In genomic region chr12:102242076-102242722, GRCm38 (mm10) we compare ENCODE assay signal across 8 mouse cellular contexts. TPM values are rescaled to one million over a fixed set of nuclear protein-coding genes. Genes with fewer than 3 reads are reported as not detected.
DNase-seq lines count a peak whose midpoint lies in the region; ATAC-seq and TF ChIP-seq lines count a peak whose summit lies in the region.
"Had no signal": no experiment of that assay in that cellular context is flagged by ENCODE, and none has a peak within 500 bp of the region (broad histone marks: within the 10 kb centered on the region; RNA-seq: fewer than 3 reads in every experiment).

No protein-coding gene starts in this region.

- ATAC-seq in limb, embryonic 14.5 days (ENCODE audit: low FRiP score, low read depth) = 0 out of 2 replicates have a peak, but pooled peaks have one; percentile 23
- no peak for ATAC-seq in embryonic facial prominence, embryonic 14.5 days (ENCODE audit: low read depth)
- ATAC-seq in midbrain, postnatal 0 days (ENCODE audit: low FRiP score) = peak; percentile 67

- H3K4me3 ChIP-seq in limb, embryonic 14.5 days (replicated peaks; ENCODE audit: low read length) = no peak overlapping the region
- H3K4me3 ChIP-seq in limb, embryonic 10.5 days = no peak overlapping the region
- no peak overlapping the region for H3K4me3 ChIP-seq in embryonic facial prominence, embryonic 14.5 days (ENCODE audit: low read depth, low read length)
- no peak overlapping the region for H3K4me3 ChIP-seq in midbrain, postnatal 0 days (ENCODE audit: low read depth, low read length)
- H3K4me3 ChIP-seq: neural tube, embryonic 12.5 days had no signal

- DNase-seq in limb, embryonic 14.5 days (ENCODE audit: low spot score) = no peak
- DNase-seq in limb, embryonic 10.5 days (ENCODE audit: low spot score) = no peak
- DNase-seq in embryonic facial prominence, embryonic 14.5 days (ENCODE audit: low spot score) = peak; percentile 16
- DNase-seq in heart, postnatal 10 days = peak; percentile 41 to 52
- peak; percentile 29 for DNase-seq in midbrain, postnatal 0 days (ENCODE audit: low spot score)
- no peak for DNase-seq in thymus, postnatal 0 days (ENCODE audit: low spot score)
- no peak for DNase-seq in left cerebral cortex, adult 9 months (ENCODE audit: low spot score in 2 of 2)

- H3K9ac ChIP-seq in limb, embryonic 14.5 days (ENCODE audit: low read depth, low read length, severe bottlenecking) = no peak overlapping the region
- no peak overlapping the region for H3K9ac ChIP-seq in embryonic facial prominence, embryonic 14.5 days (ENCODE audit: low read depth, low read length)
- no peak overlapping the region for H3K9ac ChIP-seq in midbrain, postnatal 0 days (replicated peaks; ENCODE audit: low read length, poor library complexity, severe bottlenecking)
- H3K9ac ChIP-seq: neural tube, embryonic 12.5 days had no signal

- no peak for TF ChIP-seq CTCF in midbrain, postnatal 0 days (IDR thresholded peaks at IDR 0.05)

- H3K36me3 ChIP-seq in limb, embryonic 14.5 days (ENCODE audit: control insufficient read depth, insufficient read depth, low read length) = no peaks in the 10 kb centered on the region
- no peaks in the 10 kb centered on the region for H3K36me3 ChIP-seq in limb, embryonic 10.5 days
- no peaks in the 10 kb centered on the region for H3K36me3 ChIP-seq in embryonic facial prominence, embryonic 14.5 days (ENCODE audit: control insufficient read depth, insufficient read depth, low read length)
- no peaks in the 10 kb centered on the region for H3K36me3 ChIP-seq in midbrain, postnatal 0 days (ENCODE audit: insufficient read depth, low read length)
- H3K36me3 ChIP-seq: neural tube, embryonic 12.5 days had no signal

- H3K4me2 ChIP-seq in limb, embryonic 14.5 days (replicated peaks; ENCODE audit: low read depth, low read length, severe bottlenecking) = no peak overlapping the region
- H3K4me2 ChIP-seq in embryonic facial prominence, embryonic 14.5 days (ENCODE audit: low read depth, low read length) = no peak overlapping the region
- no peak overlapping the region for H3K4me2 ChIP-seq in midbrain, postnatal 0 days (ENCODE audit: low read depth, low read length, poor library complexity, severe bottlenecking)
- H3K4me2 ChIP-seq: neural tube, embryonic 12.5 days had no signal

- no peaks in the 10 kb centered on the region for H3K9me3 ChIP-seq in limb, embryonic 14.5 days (ENCODE audit: control insufficient read depth, low read length)
- no peaks in the 10 kb centered on the region for H3K9me3 ChIP-seq in limb, embryonic 10.5 days (replicated peaks)
- no peaks in the 10 kb centered on the region for H3K9me3 ChIP-seq in embryonic facial prominence, embryonic 14.5 days (ENCODE audit: control insufficient read depth, low read length)
- H3K9me3 ChIP-seq in midbrain, postnatal 0 days (ENCODE audit: low read length) = no peaks in the 10 kb centered on the region
- H3K9me3 ChIP-seq: neural tube, embryonic 12.5 days had no signal

- peaks cover 7% of the 10 kb centered on the region; the same call in 1 of the 2 replicates for H3K4me1 ChIP-seq in limb, embryonic 14.5 days (ENCODE audit: control insufficient read depth, insufficient read depth, low read length)
- peaks cover 6% of the 10 kb centered on the region; the same call in 1 of the 2 replicates for H3K4me1 ChIP-seq in limb, embryonic 10.5 days
- H3K4me1 ChIP-seq in embryonic facial prominence, embryonic 14.5 days (ENCODE audit: control insufficient read depth, insufficient read depth, low read length) = no peaks in the 10 kb centered on the region
- H3K4me1 ChIP-seq in midbrain, postnatal 0 days (ENCODE audit: insufficient read depth, low read length) = 0 out of 2 replicates have a peak, but pooled peaks cover 4% of the 10 kb centered on the region
- H3K4me1 ChIP-seq: neural tube, embryonic 12.5 days had no signal

- no peak for TF ChIP-seq POLR2A in limb, embryonic 14.5 days (IDR thresholded peaks at IDR 0.05; ENCODE audit: borderline replicate concordance, extremely low read depth, insufficient read depth, insufficient read length)

- whole genome bisulfite sequencing in limb, embryonic 14.5 days = 73% methylated on average over 6 of the region's 6 CpGs
- 69% methylated on average over 6 of the region's 6 CpGs for WGBS in limb, embryonic 10.5 days
- 62% methylated on average over 6 of the region's 6 CpGs for WGBS in embryonic facial prominence, embryonic 14.5 days
- WGBS in midbrain, postnatal 0 days = 45% methylated on average over 6 of the region's 6 CpGs

- no peak overlapping the region for H3K27ac ChIP-seq in limb, embryonic 14.5 days (replicated peaks; ENCODE audit: low read depth, low read length)
- no peak overlapping the region for H3K27ac ChIP-seq in limb, embryonic 10.5 days
- H3K27ac ChIP-seq in embryonic facial prominence, embryonic 14.5 days (replicated peaks; ENCODE audit: low read depth, low read length) = no peak overlapping the region
- H3K27ac ChIP-seq in midbrain, postnatal 0 days (ENCODE audit: low read depth, low read length) = no peak overlapping the region
- H3K27ac ChIP-seq: neural tube, embryonic 12.5 days had no signal

- intact Hi-C loops in heart, postnatal 10 days (cut with DNase I) = no loop called here

- H3K27me3 ChIP-seq in limb, embryonic 14.5 days (ENCODE audit: control insufficient read depth, insufficient read depth, low read length) = no peaks in the 10 kb centered on the region
- no peaks in the 10 kb centered on the region for H3K27me3 ChIP-seq in limb, embryonic 10.5 days (ENCODE audit: low read depth, poor library complexity, severe bottlenecking)
- no peaks in the 10 kb centered on the region for H3K27me3 ChIP-seq in embryonic facial prominence, embryonic 14.5 days (replicated peaks; ENCODE audit: control insufficient read depth, insufficient read depth, low read length)
- no peaks in the 10 kb centered on the region for H3K27me3 ChIP-seq in midbrain, postnatal 0 days (ENCODE audit: insufficient read depth, low read length)
- H3K27me3 ChIP-seq: neural tube, embryonic 12.5 days had no signal

RNA-seq across cellular contexts. Expression of gene Rin3, which starts 40.6 kb away (rescaled TPM):
- 10.0 and 11.9 TPM in 2 replicates for polyA plus RNA-seq in limb, embryonic 14.5 days (2012; rRNA removed)
- polyA plus RNA-seq in limb, embryonic 14.5 days (2014; fragmentation: Nextera tagmentation; extraction: Ambion mirVana) = 9.4 and 10.8 TPM in 2 replicates
- 4.2 and 4.7 TPM in 2 replicates for polyA plus RNA-seq in limb, embryonic 10.5 days (2016; fragmentation: Nextera tagmentation; extraction: Ambion mirVana)
- polyA plus RNA-seq in embryonic facial prominence, embryonic 14.5 days (2014; fragmentation: Nextera tagmentation; extraction: Ambion mirVana) = 11.0 and 12.5 TPM in 2 replicates
- total RNA-seq in heart, postnatal 10 days (2021) = 10 to 100 TPM; 21.2 to 27.4 TPM
- 3.7 and 5.9 TPM in 2 replicates for total RNA-seq in midbrain, postnatal 0 days (2014; rRNA removed)
- 1.6 and 1.8 TPM in 2 replicates for polyA plus RNA-seq in midbrain, postnatal 0 days (2015; fragmentation: Nextera tagmentation; extraction: Ambion mirVana)
- 7.0 and 7.9 TPM in 2 replicates for polyA plus RNA-seq in thymus, postnatal 0 days (2015; fragmentation: Nextera tagmentation; extraction: Ambion mirVana)

Comparison
In these comparisons a context has a peak if more than half of its experiments do, and no peak if none do; other contexts are left out.
1. DNase-seq: peak in embryonic facial prominence, embryonic 14.5 days (single experiment), heart, postnatal 10 days (2 of 2) and midbrain, postnatal 0 days (single experiment); none in limb, embryonic 14.5 days (single experiment), limb, embryonic 10.5 days (single experiment), thymus, postnatal 0 days (single experiment) and left cerebral cortex, adult 9 months (0 of 2).